Mouse (Mus musculus) spleen, adult 18-20 months (tissue): Measurements from ENCODE around the gene Cinp.
"Not testable (repeated sequence)": the region's sequence is repeated elsewhere in the genome, so short reads cannot be mapped to it uniquely, and the experiment has no call there.

Experiments
- DNase-seq, 2 experiments: peaks; one replicate each; pipeline ENCODE4 v3.0.0; 2022; ENCODE audit warnings: mixed read lengths in 2 of 2

The Cinp gene

GRCm38 (mm10) chr12:110858681-110859080 lies 30.3 kb downstream of the Cinp start:
- DNase-seq, result not testable (repeated sequence)

DNA sequence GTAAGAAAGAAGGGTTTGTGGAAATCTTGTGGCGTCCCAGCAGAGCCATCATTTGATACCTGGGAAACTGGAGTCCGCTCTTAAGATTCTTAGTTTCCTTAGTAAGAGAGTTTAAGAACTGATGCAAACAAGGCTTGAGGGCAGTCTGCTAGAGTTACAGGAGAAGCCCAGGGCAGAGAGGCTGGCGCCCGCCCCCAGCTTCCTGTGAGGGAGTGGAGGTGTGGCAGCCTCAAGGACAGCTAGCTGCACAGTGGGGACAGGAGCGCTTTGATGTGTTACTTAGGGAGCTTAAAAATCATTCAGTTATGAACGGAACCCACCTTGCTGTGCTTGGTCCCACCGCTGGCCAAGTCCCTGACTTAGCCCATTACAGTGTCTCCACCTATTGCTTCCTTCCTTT lies 31.7 kb downstream of the Cinp start:
- no peak for DNase-seq

GRCm38 (mm10) chr12:110854786-110855737 lies 33.9 kb downstream of the Cinp start:
- peak in 1 of 2 experiments; percentile 23 for DNase-seq

- no peak for DNase-seq
Observed at GRCm38 (mm10) chr12:110851923-110852322, 37.0 kb downstream of the Cinp start.

DNA sequence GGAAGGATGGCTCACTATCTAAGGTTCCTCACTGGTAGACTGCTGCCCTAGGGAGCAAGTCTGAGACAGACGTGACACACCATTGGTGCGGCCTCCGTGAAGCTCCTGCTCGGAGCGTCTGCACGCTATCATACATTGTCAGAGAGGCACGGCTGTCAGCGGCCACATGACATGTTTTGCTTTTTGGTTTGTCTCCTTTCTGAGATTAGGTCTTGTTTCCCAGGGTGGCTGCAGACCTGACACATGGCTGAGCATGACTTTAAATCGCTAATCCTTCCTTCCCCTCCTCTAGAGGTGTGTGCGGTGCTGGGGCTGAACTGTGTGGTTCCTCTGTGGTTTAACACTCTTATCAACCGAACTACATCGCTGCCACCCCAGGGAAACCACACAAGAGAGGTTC lies 37.5 kb downstream of the Cinp start:
- DNase-seq, result no peak

DNA sequence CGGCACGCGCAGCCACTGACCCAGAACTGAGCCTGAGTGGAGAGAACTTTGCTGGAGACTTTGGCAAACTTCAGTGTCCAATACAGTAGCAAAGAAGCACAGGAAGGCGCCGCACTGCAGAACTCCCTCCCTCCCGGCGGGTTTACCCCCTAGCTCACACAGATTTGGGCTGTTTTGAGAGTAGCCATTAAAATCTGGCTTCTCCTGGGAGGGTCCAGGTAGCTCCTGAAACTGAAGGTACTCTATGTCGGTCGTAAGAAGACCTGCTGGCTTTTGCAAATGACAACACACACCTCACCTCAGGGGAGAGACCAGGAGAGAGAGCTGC lies 38.1 kb downstream of the Cinp start:
- no peak for DNase-seq

DNA sequence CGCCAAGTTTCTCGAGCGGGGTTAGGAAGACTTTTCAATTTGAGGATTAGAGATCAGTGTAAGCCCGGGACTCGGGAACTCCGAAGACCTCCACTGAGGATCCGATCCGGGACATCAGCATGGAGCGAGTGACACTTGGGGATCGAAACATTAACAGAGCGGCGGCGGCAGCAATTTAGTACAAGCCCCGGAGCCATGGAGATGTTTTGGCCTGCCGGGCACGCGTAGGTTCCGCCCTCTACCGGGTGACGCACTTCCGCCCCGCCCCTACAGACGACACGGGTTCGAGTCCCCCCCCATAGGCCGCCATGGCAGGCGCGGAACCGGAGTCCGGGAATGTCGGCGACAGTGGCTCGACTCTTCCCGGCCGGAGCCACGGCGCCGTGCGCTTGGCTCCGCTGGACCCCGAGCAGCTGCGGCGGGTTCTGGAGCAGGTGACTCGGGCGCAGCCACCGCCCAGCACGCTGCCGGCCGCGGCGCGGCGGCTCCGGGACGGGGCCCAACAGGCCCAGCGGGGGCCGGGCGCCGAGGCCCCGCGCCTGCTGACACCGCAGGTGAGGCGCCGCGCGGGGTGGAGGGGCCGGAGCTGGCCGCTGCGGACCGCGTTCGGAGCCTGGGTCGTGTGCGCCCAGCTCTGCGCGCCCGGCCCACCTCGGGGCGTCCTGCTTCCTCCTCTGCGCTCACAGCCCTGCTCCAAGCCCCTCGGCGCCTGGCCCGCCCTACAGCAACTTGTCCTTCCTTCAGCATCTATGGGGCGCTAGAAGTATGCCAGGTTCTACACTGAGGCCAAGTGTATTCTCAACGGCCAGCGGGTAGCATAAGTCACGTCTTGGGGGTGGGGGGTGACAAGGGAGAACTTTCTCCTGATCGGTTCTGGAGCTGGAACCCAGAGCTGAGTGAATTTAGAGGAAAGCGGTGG lies 38.7 kb downstream of the Cinp start, which contains the start of gene Zfp839:
Zfp839 (plus strand) TSS at position 244 of the 919 bp plus-strand sequence.
- DNase-seq, result peak; percentile 63 to 75

DNA sequence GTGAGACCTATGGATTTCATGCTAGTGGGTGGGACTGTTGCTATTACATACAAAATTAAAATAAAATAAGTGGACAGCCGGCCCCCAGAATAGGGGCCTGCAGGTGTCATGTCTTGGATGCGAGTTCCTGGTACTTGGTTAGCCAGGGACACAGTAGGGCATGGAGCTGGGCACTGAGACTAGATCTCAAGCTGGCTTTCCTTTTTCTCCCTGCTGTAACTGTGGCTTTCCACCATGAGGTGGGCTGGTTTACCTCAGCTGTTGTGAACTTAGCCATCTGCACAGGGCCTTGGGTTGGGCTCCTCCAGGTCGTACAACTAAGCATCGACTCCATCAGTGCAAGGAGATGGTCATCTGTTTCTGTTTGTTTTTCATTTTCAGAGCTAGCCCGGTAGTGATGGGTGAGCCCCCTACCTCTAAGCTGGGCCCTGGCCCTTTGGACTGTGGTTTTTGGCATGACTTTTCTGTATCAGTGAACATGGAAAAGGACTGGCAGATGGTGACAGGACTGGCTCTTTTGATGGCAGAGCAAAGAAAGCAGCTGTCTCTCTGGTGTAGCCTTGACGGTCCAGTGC lies 42.7 kb downstream of the Cinp start:
- no peak for DNase-seq

DNA sequence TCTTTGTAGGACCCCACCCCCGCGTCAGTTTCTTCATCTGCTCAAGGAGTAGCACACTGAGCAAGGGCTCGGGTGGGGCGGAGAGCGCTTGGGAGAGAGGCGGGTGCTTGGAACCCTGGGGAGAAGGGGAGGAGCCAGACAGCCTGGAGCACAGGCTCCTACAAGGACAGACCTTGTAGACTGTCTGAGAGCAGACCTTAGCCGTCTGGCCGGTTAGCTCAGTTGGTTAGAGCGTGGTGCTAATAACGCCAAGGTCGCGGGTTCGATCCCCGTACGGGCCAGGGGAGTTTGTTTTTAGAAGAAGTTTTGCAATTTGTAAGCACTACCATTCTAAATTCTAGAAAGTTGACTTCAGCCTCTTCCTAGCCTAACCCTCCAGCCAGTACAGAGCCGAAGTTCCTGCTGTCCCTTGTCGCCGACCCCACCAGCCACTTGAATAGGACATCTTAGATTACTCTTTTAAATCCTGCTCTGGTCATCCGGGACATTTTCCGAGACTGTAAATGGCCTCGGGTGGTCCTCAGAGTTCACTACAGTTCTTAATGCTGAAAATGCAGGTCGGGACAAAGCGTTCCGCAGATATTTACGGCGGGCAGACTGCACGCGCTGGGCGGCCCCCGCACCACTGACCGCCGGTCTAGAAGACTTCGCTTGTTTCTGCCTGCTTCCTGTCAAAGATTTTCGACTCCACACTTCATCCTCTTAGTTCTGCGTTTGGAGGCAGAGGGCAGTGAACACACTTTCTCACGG lies 43.6 kb downstream of the Cinp start:
- DNase-seq, result peak; percentile 63 to 65

- DNase-seq, result peak; percentile 12 to 31
Observed at GRCm38 (mm10) chr12:110844227-110845130, 44.5 kb downstream of the Cinp start.

GRCm38 (mm10) chr12:110843194-110844048 lies 45.5 kb downstream of the Cinp start:
- peak; percentile 70 to 88 for DNase-seq

GRCm38 (mm10) chr12:110841731-110842493 lies 47.0 kb downstream of the Cinp start:
- DNase-seq, result no peak

- DNase-seq, result peak; percentile 89 to 94
Observed at GRCm38 (mm10) chr12:110840348-110841198, 48.4 kb downstream of the Cinp start, which contains the start of gene Mok. Gene Mok (minus strand): TSS chr12:110840939.

GRCm38 (mm10) chr12:110837850-110838249 lies 51.1 kb downstream of the Cinp start:
- no peak for DNase-seq

DNA sequence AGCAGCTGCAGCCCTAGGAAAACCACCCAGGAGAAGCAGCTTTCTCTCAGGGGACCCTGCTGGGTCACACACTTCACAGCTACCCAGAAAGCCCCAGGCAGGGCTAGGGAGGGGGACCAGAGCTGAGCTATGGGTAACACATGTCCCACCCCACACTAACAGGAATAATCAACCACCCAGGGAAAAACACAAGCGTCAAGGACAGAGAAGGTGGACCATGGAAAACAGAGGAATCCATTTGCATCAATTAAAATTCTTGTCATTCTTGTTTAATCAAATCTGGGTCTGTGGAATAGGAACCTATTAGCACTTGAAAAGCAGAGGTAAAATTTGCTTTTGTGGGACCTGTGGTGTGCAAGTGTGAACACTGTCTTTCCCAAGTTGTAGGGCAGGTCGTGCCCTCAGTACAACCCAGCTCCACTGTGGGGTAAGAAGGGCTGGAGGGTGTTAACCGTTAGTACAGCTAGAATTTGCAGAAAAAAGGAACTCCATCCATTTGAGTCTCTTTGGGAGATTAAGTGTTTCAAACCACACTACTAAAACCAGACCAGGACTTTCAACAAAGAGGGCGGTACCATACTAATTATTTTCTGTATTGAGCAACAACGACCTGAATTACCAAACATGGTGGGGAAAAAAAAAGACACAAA lies 51.6 kb downstream of the Cinp start:
- DNase-seq, result no peak

GRCm38 (mm10) chr12:110836729-110837128 lies 52.2 kb downstream of the Cinp start:
- DNase-seq, result no peak

GRCm38 (mm10) chr12:110835182-110835581 lies 53.8 kb downstream of the Cinp start:
- DNase-seq, result no peak
